Mouse (Mus musculus): ENCODE data around the gene Gm5269. TPM values are rescaled to one million over a fixed set of nuclear protein-coding genes. Genes with fewer than 3 reads are reported as not detected.

Gm5269 gene
- not detected in 2 replicates for polyA plus RNA-seq (2015; fragmentation: Nextera tagmentation; extraction: Ambion mirVana)

- Histone ChIP-seq H3K4me2 (no peak within 1 kb of the TSS), H3K36me3 (no peaks in the 10 kb centered on the region), H3K9ac (no peak within 1 kb of the TSS), H3K4me1 (replicated peaks) (no peaks in the 10 kb centered on the region), H3K27me3 (no peaks in the 10 kb centered on the region), H3K9me3 (replicated peaks) (no peaks in the 10 kb centered on the region), H3K27ac (no peak within 1 kb of the TSS), H3K4me3 (no peak within 1 kb of the TSS)
- no peak for ATAC-seq (replicated peaks; ENCODE audit: insufficient number of reproducible peaks, insufficient read depth, low FRiP score, low read depth)
Observed at GRCm38 (mm10) chr1:45890173-45890572, at the start of gene Gm5269. Gene Gm5269, minus strand, starts transcription at chr1:45890273.

- Histone ChIP-seq H3K9ac (no peak overlapping the region), H3K4me1 (replicated peaks) (peaks cover 1% of the 10 kb centered on the region)
- ATAC-seq (replicated peaks; ENCODE audit: insufficient number of reproducible peaks, insufficient read depth, low FRiP score, low read depth) = no peak
Observed at GRCm38 (mm10) chr1:45931127-45931526, 41.1 kb upstream of the Gm5269 start.

GRCm38 (mm10) chr1:45926911-45927310 lies 36.8 kb upstream of the Gm5269 start:
- ATAC-seq (replicated peaks; ENCODE audit: insufficient number of reproducible peaks, insufficient read depth, low FRiP score, low read depth) = no peak
- no peak overlapping the region for H3K9ac ChIP-seq
- no peak overlapping the region for H3K4me2 ChIP-seq
- no peaks in the 10 kb centered on the region for H3K27me3 ChIP-seq
- peaks cover 3% of the 10 kb centered on the region for H3K4me1 ChIP-seq (replicated peaks)
- H3K4me3 ChIP-seq = no peak overlapping the region
- H3K36me3 ChIP-seq = no peaks in the 10 kb centered on the region
- 54% methylated on average over 3 of the region's 3 CpGs for WGBS
- no peak overlapping the region for H3K27ac ChIP-seq
- H3K9me3 ChIP-seq (replicated peaks) = no peaks in the 10 kb centered on the region

More at GRCm38 (mm10) chr1:45931127-45931526, 41.1 kb upstream of the Gm5269 start:
- no peak overlapping the region for H3K4me2 ChIP-seq
- no peaks in the 10 kb centered on the region for H3K27me3 ChIP-seq
- H3K9me3 ChIP-seq (replicated peaks) = no peaks in the 10 kb centered on the region
- no peak overlapping the region for H3K4me3 ChIP-seq
- no peak overlapping the region for H3K27ac ChIP-seq
- H3K36me3 ChIP-seq = no peaks in the 10 kb centered on the region

GRCm38 (mm10) chr1:45926393-45926763 lies 36.3 kb upstream of the Gm5269 start, which contains the start of gene Slc40a1:
Gene Slc40a1, minus strand, starts transcription at chr1:45926523.
- Histone ChIP-seq H3K4me3 (peak within 1 kb of the TSS; percentile 69), H3K9me3 (replicated peaks) (no peaks in the 10 kb centered on the region), H3K9ac (peak within 1 kb of the TSS; percentile 65), H3K36me3 (no peaks in the 10 kb centered on the region), H3K4me1 (replicated peaks) (peaks cover 3% of the 10 kb centered on the region), H3K27me3 (no peaks in the 10 kb centered on the region), H3K4me2 (peak within 1 kb of the TSS; percentile 88), H3K27ac (peak within 1 kb of the TSS; percentile 52; the same call in 1 of the 2 replicates)
- ATAC-seq (replicated peaks; ENCODE audit: insufficient number of reproducible peaks, insufficient read depth, low FRiP score, low read depth) = no peak
- WGBS = 29% methylated on average over 9 of the region's 9 CpGs

GRCm38 (mm10) chr1:45925500-45926392 lies 35.7 kb upstream of the Gm5269 start:
- ATAC-seq (replicated peaks; ENCODE audit: insufficient number of reproducible peaks, insufficient read depth, low FRiP score, low read depth) = peak; percentile 97
- H3K27me3 ChIP-seq = no peaks in the 10 kb centered on the region

GRCm38 (mm10) chr1:45925131-45925499 lies 35.0 kb upstream of the Gm5269 start:
- Histone ChIP-seq H3K4me1 (replicated peaks) (peaks cover 3% of the 10 kb centered on the region), H3K4me2 (peak overlapping the region; percentile 88), H3K9ac (peak overlapping the region; percentile 65), H3K27me3 (no peaks in the 10 kb centered on the region), H3K4me3 (peak overlapping the region; percentile 69), H3K27ac (no peak overlapping the region), H3K9me3 (replicated peaks) (no peaks in the 10 kb centered on the region), H3K36me3 (no peaks in the 10 kb centered on the region)
- ATAC-seq (replicated peaks; ENCODE audit: insufficient number of reproducible peaks, insufficient read depth, low FRiP score, low read depth) = peak; percentile 29; the same call in 1 of the 2 replicates
- 4% methylated on average over 7 of the region's 7 CpGs for WGBS

More at GRCm38 (mm10) chr1:45925500-45926392, 35.7 kb upstream of the Gm5269 start:
- H3K9ac ChIP-seq = peak overlapping the region; percentile 65
- WGBS = 1% methylated on average over 53 of the region's 53 CpGs
- peaks cover 3% of the 10 kb centered on the region for H3K4me1 ChIP-seq (replicated peaks)
- H3K36me3 ChIP-seq = no peaks in the 10 kb centered on the region
- H3K27ac ChIP-seq = peak overlapping the region; percentile 52; the same call in 1 of the 2 replicates
- H3K4me3 ChIP-seq = peak overlapping the region; percentile 69
- peak overlapping the region; percentile 88 for H3K4me2 ChIP-seq
- no peaks in the 10 kb centered on the region for H3K9me3 ChIP-seq (replicated peaks)

- ATAC-seq (replicated peaks; ENCODE audit: insufficient number of reproducible peaks, insufficient read depth, low FRiP score, low read depth) = no peak
- Histone ChIP-seq H3K36me3 (no peaks in the 10 kb centered on the region), H3K27ac (no peak overlapping the region), H3K4me1 (replicated peaks) (peaks cover 3% of the 10 kb centered on the region), H3K9me3 (replicated peaks) (no peaks in the 10 kb centered on the region), H3K27me3 (no peaks in the 10 kb centered on the region), H3K9ac (no peak overlapping the region), H3K4me2 (peak overlapping the region; percentile 88; the same call in 1 of the 2 replicates), H3K4me3 (peak overlapping the region; percentile 69; the same call in 1 of the 2 replicates)
- 66% methylated on average over 7 of the region's 7 CpGs for WGBS
Observed at GRCm38 (mm10) chr1:45924516-45924915, 34.4 kb upstream of the Gm5269 start.

- Histone ChIP-seq H3K4me1 (replicated peaks) (peaks cover 3% of the 10 kb centered on the region), H3K36me3 (no peaks in the 10 kb centered on the region), H3K4me3 (no peak overlapping the region), H3K9me3 (replicated peaks) (no peaks in the 10 kb centered on the region), H3K9ac (no peak overlapping the region), H3K27me3 (no peaks in the 10 kb centered on the region), H3K27ac (no peak overlapping the region), H3K4me2 (no peak overlapping the region)
- 84% methylated on average over 4 of the region's 4 CpGs for WGBS
- ATAC-seq (replicated peaks; ENCODE audit: insufficient number of reproducible peaks, insufficient read depth, low FRiP score, low read depth) = no peak
Observed at GRCm38 (mm10) chr1:45923306-45923705, 33.2 kb upstream of the Gm5269 start.

- H3K36me3 ChIP-seq = no peaks in the 10 kb centered on the region
- no peak overlapping the region for H3K4me2 ChIP-seq
- no peak for ATAC-seq (replicated peaks; ENCODE audit: insufficient number of reproducible peaks, insufficient read depth, low FRiP score, low read depth)
- peaks cover 3% of the 10 kb centered on the region; the same call in 1 of the 2 replicates for H3K4me1 ChIP-seq (replicated peaks)
- H3K27ac ChIP-seq = no peak overlapping the region
- 86% methylated on average over 3 of the region's 3 CpGs for WGBS
- H3K9me3 ChIP-seq (replicated peaks) = no peaks in the 10 kb centered on the region
- H3K9ac ChIP-seq = no peak overlapping the region
- H3K4me3 ChIP-seq = no peak overlapping the region
- H3K27me3 ChIP-seq = no peaks in the 10 kb centered on the region
Observed at GRCm38 (mm10) chr1:45920703-45921102, 30.6 kb upstream of the Gm5269 start.

GRCm38 (mm10) chr1:45919752-45920151 lies 29.7 kb upstream of the Gm5269 start:
- ATAC-seq (replicated peaks; ENCODE audit: insufficient number of reproducible peaks, insufficient read depth, low FRiP score, low read depth) = no peak
- H3K9ac ChIP-seq = no peak overlapping the region
- no peaks in the 10 kb centered on the region for H3K36me3 ChIP-seq
- WGBS = 86% methylated on average over 1 of the region's 1 CpGs
- H3K27ac ChIP-seq = no peak overlapping the region
- H3K4me2 ChIP-seq = no peak overlapping the region
- 0 out of 2 replicates have a peak, but pooled peaks cover 3% of the 10 kb centered on the region for H3K4me1 ChIP-seq (replicated peaks)
- H3K9me3 ChIP-seq (replicated peaks) = no peaks in the 10 kb centered on the region
- no peak overlapping the region for H3K4me3 ChIP-seq
- H3K27me3 ChIP-seq = no peaks in the 10 kb centered on the region

- no peaks in the 10 kb centered on the region for H3K36me3 ChIP-seq
- H3K27me3 ChIP-seq = no peaks in the 10 kb centered on the region
- no peak overlapping the region for H3K4me2 ChIP-seq
- WGBS = 65% methylated on average over 4 of the region's 4 CpGs
- H3K9me3 ChIP-seq (replicated peaks) = no peaks in the 10 kb centered on the region
- 0 out of 2 replicates have a peak, but pooled peaks cover 3% of the 10 kb centered on the region for H3K4me1 ChIP-seq (replicated peaks)
- no peak for ATAC-seq (replicated peaks; ENCODE audit: insufficient number of reproducible peaks, insufficient read depth, low FRiP score, low read depth)
- H3K4me3 ChIP-seq = no peak overlapping the region
- H3K9ac ChIP-seq = no peak overlapping the region
- no peak overlapping the region for H3K27ac ChIP-seq
Observed at GRCm38 (mm10) chr1:45917136-45917803, 27.2 kb upstream of the Gm5269 start.
